Mouse (Mus musculus) lung, postnatal 25 days (tissue): ENCODE results near the gene Elane.

Source experiments
- DNase-seq: peaks from one replicate; pipeline ENCODE4 v3.0.0; 2022; ENCODE audit warnings: low spot score

The Elane gene

DNA sequence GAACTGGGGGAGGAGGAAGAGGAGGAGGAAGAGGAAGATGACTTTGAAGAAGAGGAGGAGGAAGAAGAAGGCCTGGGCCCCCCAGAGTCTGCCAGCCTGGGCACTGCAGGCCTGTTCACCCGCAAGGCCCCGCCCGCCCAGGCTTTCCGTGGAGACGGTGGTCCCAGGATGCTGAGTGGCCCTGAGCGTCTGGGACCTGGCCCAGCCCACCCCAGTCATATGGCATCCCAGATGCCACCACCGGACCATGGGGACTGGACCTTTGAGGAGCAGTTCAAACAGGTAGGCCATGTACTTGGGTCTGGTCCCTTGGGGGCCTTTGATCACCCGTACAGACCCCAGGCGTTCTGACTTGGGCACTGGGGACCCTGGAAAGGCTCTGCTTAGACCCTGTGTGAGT is 45.8 kb downstream of the Elane start:
- no peak for DNase-seq

DNA sequence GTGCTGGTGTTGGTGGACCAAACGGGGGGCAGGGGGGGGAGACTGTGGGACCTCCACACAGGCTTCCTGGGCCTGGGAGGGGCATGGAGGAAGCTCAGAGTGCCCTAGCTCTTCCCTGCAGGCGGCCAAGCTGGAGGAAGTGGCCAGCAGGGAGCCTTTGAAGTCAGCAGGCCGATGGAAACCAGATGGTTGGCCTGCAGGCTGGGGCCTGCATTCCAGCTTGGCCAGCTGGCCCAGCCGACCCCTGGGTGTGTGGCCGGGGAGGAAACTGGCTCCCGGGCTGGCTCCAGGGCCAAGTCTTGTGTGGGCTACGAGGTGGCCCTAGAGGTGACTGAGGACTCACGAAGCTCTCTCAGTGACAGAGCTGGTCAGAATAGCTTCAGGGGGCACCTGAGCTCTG is 46.7 kb downstream of the Elane start:
- DNase-seq = peak; percentile 72

DNA sequence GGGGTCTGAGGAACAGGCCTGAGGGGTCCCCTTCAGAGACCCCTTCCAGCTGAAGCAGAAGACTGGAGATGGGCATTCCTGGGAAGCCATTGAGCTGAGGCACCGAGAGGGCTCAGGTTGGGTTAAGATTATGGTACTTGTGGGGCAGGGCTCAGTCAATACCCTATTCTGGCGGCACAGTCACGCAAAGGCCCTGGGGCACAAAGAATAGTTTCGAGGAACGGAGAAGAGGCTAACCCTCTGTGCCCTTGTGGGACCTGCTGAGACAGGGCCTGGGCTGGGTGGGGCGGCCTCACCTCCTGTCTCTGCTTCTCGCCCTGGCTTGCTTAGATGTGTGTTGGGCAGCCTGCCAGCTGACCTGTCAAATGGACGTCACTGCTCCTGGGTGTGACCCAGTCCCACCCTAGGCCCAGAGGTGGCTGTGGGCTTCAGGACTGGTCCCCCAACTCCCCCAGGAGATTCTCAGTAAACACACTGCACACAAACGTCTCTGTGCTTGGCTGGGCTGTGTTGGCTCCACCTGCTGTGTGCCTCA is 47.2 kb downstream of the Elane start:
- DNase-seq = no peak

DNA sequence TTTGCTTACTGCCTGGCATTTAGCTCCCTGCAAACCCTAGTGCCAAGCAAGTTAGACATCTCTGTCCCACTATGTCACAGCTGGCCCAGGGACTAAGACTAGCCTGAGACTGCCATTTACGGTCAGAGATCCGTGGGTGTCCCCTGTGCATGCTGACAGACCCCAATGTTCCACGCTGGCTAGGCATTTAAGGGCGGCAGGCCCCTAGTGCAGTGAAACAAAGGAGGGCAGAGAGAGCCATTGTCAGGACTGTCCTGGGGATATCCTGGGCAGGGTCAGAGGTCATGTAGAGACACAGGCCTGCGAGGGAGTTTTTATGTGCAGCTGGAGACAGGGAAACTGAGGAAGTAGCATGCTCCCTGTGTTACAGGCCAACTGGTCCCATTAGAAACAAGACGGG is 47.8 kb downstream of the Elane start:
- no peak for DNase-seq

DNA sequence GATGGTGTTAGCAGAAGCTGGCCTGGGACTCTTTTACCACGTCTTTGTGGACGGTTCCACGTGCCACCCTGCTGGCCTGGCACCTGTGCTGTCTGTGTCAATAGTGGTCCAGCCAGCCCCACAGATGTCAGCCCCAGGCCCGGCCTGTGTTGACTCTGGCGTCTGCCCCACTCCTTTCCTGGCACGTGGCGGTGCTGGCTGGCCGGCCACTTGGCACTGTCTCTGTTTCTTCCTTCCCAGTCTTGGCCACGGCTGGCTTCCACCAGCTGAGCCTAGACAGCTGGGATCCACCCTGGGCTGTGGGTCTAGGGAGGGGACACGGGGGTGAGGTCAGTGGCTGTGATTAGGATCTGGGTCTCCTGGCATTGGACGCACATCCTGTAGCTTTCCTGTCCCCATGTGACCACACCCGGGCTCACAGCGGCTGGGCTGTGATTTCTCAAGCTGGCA is 48.2 kb downstream of the Elane start:
- peak; percentile 93 for DNase-seq

DNA sequence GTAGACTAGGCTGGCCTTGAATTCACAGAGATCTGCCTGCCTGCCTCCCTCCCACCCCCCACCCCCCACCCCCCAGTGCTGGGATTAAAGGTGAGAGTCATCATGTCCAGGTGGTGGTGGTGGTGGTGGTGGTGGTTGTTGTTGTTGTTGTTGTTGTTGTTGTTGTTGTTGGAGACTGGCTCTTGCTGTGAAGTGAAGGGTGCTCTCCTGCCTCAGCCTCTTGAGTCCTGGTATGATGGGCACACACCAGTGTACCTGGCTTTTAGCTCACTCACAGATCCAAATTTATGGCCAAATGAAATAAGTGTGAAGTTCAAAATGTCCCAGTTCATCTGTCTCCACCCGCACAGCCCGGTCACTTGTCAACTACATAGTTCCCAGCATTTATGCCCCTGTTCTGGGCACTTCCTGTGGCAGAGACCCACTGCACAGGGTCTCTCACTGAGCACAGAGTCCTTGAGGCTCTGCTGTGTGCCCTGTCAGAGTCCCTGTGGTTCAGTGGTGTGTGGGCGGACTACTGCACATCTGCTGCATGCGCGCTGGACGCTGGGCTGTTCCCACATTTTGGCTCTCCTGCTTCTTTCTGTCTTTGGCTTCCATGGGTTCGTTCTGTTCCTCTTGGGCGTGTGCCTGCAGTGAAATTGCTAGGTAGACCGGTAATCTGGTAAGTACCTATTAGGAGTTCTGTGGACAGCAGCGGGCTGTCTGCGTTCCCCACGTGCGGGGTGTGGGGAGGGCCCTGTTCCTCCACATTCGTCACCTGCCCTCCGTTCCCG is 48.9 kb downstream of the Elane start:
- no peak for DNase-seq

DNA sequence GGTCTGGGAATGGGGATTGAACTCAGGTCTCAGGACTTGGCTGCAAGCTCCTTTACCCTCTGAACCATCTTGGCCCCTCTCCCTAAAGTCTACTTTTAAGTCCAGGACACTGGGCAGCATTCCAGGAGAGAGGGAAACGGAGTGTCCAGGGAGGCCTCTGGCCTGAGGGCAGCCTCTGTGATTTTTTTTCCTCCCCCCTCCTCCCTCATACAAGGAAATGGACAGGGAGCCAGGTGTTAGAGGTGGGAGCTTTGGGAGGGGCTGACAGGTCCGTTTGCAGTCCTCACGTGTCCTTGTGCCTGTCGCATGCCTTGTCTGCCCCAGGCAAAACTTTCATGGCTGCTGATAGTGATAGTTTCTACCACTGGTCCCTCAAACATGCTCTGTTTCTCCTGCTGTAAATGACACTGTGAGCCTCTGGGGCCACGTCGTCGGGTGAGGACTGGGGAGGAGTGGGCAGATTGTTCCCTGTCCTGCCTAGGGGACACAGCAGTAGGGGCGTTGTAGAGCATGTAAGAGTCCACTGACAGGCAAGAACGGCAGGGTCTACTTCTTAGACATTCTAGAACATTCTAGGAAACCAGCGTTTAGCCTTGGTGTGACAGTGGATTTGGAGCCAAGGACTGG is 50.4 kb downstream of the Elane start:
- DNase-seq = no peak

DNA sequence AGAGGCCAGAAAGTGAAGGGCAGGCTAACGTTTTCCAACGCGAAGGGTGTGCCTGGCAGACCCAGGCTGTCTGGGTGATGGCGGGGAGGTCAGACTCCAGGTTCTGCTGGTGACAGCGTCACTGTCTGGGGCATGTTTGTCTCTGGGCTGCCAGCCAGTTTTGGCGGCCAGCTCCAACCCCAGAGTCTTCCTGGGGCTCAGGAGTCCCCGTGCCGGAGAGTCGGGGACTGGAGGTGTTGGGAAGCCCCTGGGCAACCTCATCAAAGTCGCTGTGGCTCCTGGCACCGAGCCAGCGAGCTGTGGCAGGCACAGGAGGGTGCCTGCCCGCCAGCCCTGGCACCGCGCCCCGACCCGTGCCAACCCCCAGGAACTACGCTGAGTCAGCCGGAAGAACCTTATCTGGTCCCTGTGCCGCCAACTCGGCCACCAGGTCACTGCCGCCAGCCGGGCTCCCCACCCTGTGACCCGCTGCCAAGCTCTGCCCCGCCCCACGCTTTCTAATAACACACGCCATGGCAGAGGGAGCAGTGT is 50.9 kb downstream of the Elane start:
- DNase-seq = peak; percentile 91
